Mouse (Mus musculus) heart, postnatal 0 days (tissue): ENCODE results near the gene Fads1.

ENCODE experiments used
- CTCF ChIP-seq: IDR thresholded peaks from 2 replicates; pipeline ENCODE4 v1.5.1; 2016; ENCODE audit warnings: antibody characterized with exemption, control low read depth, low read depth
- EP300 ChIP-seq: IDR thresholded peaks from 2 replicates; pipeline ENCODE4 v1.6.1; 2016; ENCODE audit warnings: antibody characterized with exemption, low read depth

- TF ChIP-seq CTCF (no peak), EP300 (no peak)
These were observed 8.6 kb downstream of the Fads1 start for GRCm38 (mm10) chr19:10191326-10191725.
